Mouse (Mus musculus): ENCODE measurements at regions not wholly inside any gene's neighbourhood (a gene's known extent, or its start where the extent isn't known, plus 50 kb on each side); places are given as distances from the start of the nearest gene placed in this dataset.

- H3K27ac ChIP-seq (ENCODE audit: low read length) = no peak overlapping the region
- H3K9ac ChIP-seq (replicated peaks; ENCODE audit: low read length) = no peak overlapping the region
- no peaks in the 10 kb centered on the region for H3K4me1 ChIP-seq (ENCODE audit: insufficient read depth, low read length)
- no peak overlapping the region for H3K4me2 ChIP-seq (replicated peaks; ENCODE audit: low read depth, low read length)
- no peaks in the 10 kb centered on the region for H3K27me3 ChIP-seq (ENCODE audit: insufficient read depth, low read length)
- no peaks in the 10 kb centered on the region for H3K9me3 ChIP-seq (ENCODE audit: low read length)
- H3K4me3 ChIP-seq (ENCODE audit: low read length) = no peak overlapping the region
- ATAC-seq (ENCODE audit: low FRiP score, low TSS enrichment) = no peak
- H3K36me3 ChIP-seq (ENCODE audit: insufficient read depth, low read length) = no peaks in the 10 kb centered on the region
Measured at GRCm38 (mm10) chr8:53096272-53096784, 415.2 kb upstream of the Aga start.

GRCm38 (mm10) chr8:53140041-53140440 lies 371.5 kb upstream of the Aga start:
- Histone ChIP-seq H3K9me3 (ENCODE audit: low read length) (no peaks in the 10 kb centered on the region), H3K9ac (replicated peaks; ENCODE audit: low read length) (no peak overlapping the region), H3K27ac (ENCODE audit: low read length) (no peak overlapping the region), H3K27me3 (ENCODE audit: insufficient read depth, low read length) (no peaks in the 10 kb centered on the region), H3K36me3 (ENCODE audit: insufficient read depth, low read length) (no peaks in the 10 kb centered on the region), H3K4me2 (replicated peaks; ENCODE audit: low read depth, low read length) (peak overlapping the region; percentile 6; the same call in 1 of the 2 replicates), H3K4me3 (ENCODE audit: low read length) (no peak overlapping the region), H3K4me1 (ENCODE audit: insufficient read depth, low read length) (no peaks in the 10 kb centered on the region)
- 18% methylated on average over 6 of the region's 6 CpGs for WGBS
- ATAC-seq (ENCODE audit: low FRiP score, low TSS enrichment) = peak; percentile 74; the same call in 1 of the 2 replicates

GRCm38 (mm10) chr8:53148915-53149314 lies 362.6 kb upstream of the Aga start:
- no peaks in the 10 kb centered on the region for H3K4me1 ChIP-seq (ENCODE audit: insufficient read depth, low read length)
- no peak overlapping the region for H3K4me2 ChIP-seq (replicated peaks; ENCODE audit: low read depth, low read length)
- no peaks in the 10 kb centered on the region for H3K27me3 ChIP-seq (ENCODE audit: insufficient read depth, low read length)
- WGBS = 88% methylated on average over 2 of the region's 2 CpGs
- H3K4me3 ChIP-seq (ENCODE audit: low read length) = no peak overlapping the region
- H3K9me3 ChIP-seq (ENCODE audit: low read length) = no peaks in the 10 kb centered on the region
- H3K36me3 ChIP-seq (ENCODE audit: insufficient read depth, low read length) = no peaks in the 10 kb centered on the region
- H3K9ac ChIP-seq (replicated peaks; ENCODE audit: low read length) = no peak overlapping the region
- ATAC-seq (ENCODE audit: low FRiP score, low TSS enrichment) = no peak
- H3K27ac ChIP-seq (ENCODE audit: low read length) = no peak overlapping the region

GRCm38 (mm10) chr8:53164017-53164416 lies 347.5 kb upstream of the Aga start:
- H3K4me1 ChIP-seq (ENCODE audit: insufficient read depth, low read length) = no peaks in the 10 kb centered on the region
- WGBS = 61% methylated on average over 3 of the region's 3 CpGs
- H3K9ac ChIP-seq (replicated peaks; ENCODE audit: low read length) = no peak overlapping the region
- no peak overlapping the region for H3K4me2 ChIP-seq (replicated peaks; ENCODE audit: low read depth, low read length)
- H3K27ac ChIP-seq (ENCODE audit: low read length) = no peak overlapping the region
- ATAC-seq (ENCODE audit: low FRiP score, low TSS enrichment) = no peak
- no peaks in the 10 kb centered on the region for H3K36me3 ChIP-seq (ENCODE audit: insufficient read depth, low read length)
- H3K4me3 ChIP-seq (ENCODE audit: low read length) = no peak overlapping the region
- no peaks in the 10 kb centered on the region for H3K9me3 ChIP-seq (ENCODE audit: low read length)
- H3K27me3 ChIP-seq (ENCODE audit: insufficient read depth, low read length) = no peaks in the 10 kb centered on the region

- H3K27me3 ChIP-seq (ENCODE audit: insufficient read depth, low read length) = no peaks in the 10 kb centered on the region
- H3K4me2 ChIP-seq (replicated peaks; ENCODE audit: low read depth, low read length) = no peak overlapping the region
- no peak overlapping the region for H3K27ac ChIP-seq (ENCODE audit: low read length)
- no peaks in the 10 kb centered on the region for H3K4me1 ChIP-seq (ENCODE audit: insufficient read depth, low read length)
- H3K9me3 ChIP-seq (ENCODE audit: low read length) = no peaks in the 10 kb centered on the region
- no peak overlapping the region for H3K9ac ChIP-seq (replicated peaks; ENCODE audit: low read length)
- ATAC-seq (ENCODE audit: low FRiP score, low TSS enrichment) = no peak
- no peak overlapping the region for H3K4me3 ChIP-seq (ENCODE audit: low read length)
- H3K36me3 ChIP-seq (ENCODE audit: insufficient read depth, low read length) = no peaks in the 10 kb centered on the region
- WGBS = 79% methylated on average over 5 of the region's 5 CpGs
Measured at GRCm38 (mm10) chr8:53171694-53172299, 339.7 kb upstream of the Aga start.

GRCm38 (mm10) chr8:53192519-53192918 lies 319.0 kb upstream of the Aga start:
- Histone ChIP-seq H3K4me1 (ENCODE audit: insufficient read depth, low read length) (no peaks in the 10 kb centered on the region), H3K4me2 (replicated peaks; ENCODE audit: low read depth, low read length) (no peak overlapping the region), H3K9ac (replicated peaks; ENCODE audit: low read length) (no peak overlapping the region), H3K27me3 (ENCODE audit: insufficient read depth, low read length) (no peaks in the 10 kb centered on the region), H3K27ac (ENCODE audit: low read length) (no peak overlapping the region), H3K9me3 (ENCODE audit: low read length) (no peaks in the 10 kb centered on the region), H3K4me3 (ENCODE audit: low read length) (no peak overlapping the region), H3K36me3 (ENCODE audit: insufficient read depth, low read length) (no peaks in the 10 kb centered on the region)
- WGBS = 60% methylated on average over 1 of the region's 1 CpGs
- no peak for ATAC-seq (ENCODE audit: low FRiP score, low TSS enrichment)

GRCm38 (mm10) chr8:53222194-53222593 lies 289.3 kb upstream of the Aga start:
- Histone ChIP-seq H3K36me3 (ENCODE audit: insufficient read depth, low read length) (no peaks in the 10 kb centered on the region), H3K9ac (replicated peaks; ENCODE audit: low read length) (no peak overlapping the region), H3K4me1 (ENCODE audit: insufficient read depth, low read length) (no peaks in the 10 kb centered on the region), H3K9me3 (ENCODE audit: low read length) (no peaks in the 10 kb centered on the region), H3K4me2 (replicated peaks; ENCODE audit: low read depth, low read length) (no peak overlapping the region), H3K27ac (ENCODE audit: low read length) (no peak overlapping the region), H3K4me3 (ENCODE audit: low read length) (no peak overlapping the region), H3K27me3 (ENCODE audit: insufficient read depth, low read length) (no peaks in the 10 kb centered on the region)
- no peak for ATAC-seq (ENCODE audit: low FRiP score, low TSS enrichment)
- 86% methylated on average over 5 of the region's 5 CpGs for WGBS
